9 mouse cellular contexts compared by ENCODE assay signal in genomic region chr4:121230943-121231614, GRCm38 (mm10). TPM values are rescaled to one million over a fixed set of nuclear protein-coding genes. Genes with fewer than 3 reads are reported as not detected.
A peak's percentile ranks its signal among the peaks of the same experiment; 100 is the strongest.
DNase-seq lines count a peak whose midpoint lies in the region; ATAC-seq and TF ChIP-seq lines count a peak whose summit lies in the region.
"Had no signal": no experiment of that assay in that cellular context is flagged by ENCODE, and none has a peak within 500 bp of the region (broad histone marks: within the 10 kb centered on the region; RNA-seq: fewer than 3 reads in every experiment).

No protein-coding gene starts in this region.

- no peak for DNase-seq in kidney, postnatal 10 days
- no peak for DNase-seq in cerebellum, postnatal 4 days (ENCODE audit: low spot score in 2 of 2)
- DNase-seq in urinary bladder, adult 2 months (ENCODE audit: low spot score) = no peak
- no peak for DNase-seq in lung, postnatal 0 days (ENCODE audit: low spot score)

- no peaks in the 10 kb centered on the region for H3K36me3 ChIP-seq in kidney, embryonic 15.5 days
- no peaks in the 10 kb centered on the region for H3K36me3 ChIP-seq in hindbrain, embryonic 13.5 days
- H3K36me3 ChIP-seq in lung, postnatal 0 days (ENCODE audit: insufficient read depth, low read length) = no peaks in the 10 kb centered on the region
- H3K36me3 ChIP-seq: stomach, embryonic 15.5 days had no signal

- TF ChIP-seq CTCF in lung, postnatal 0 days (IDR thresholded peaks at IDR 0.05) = no peak

- H3K9me3 ChIP-seq in kidney, embryonic 15.5 days (replicated peaks) = no peaks in the 10 kb centered on the region
- H3K9me3 ChIP-seq in hindbrain, embryonic 13.5 days = no peaks in the 10 kb centered on the region
- no peaks in the 10 kb centered on the region for H3K9me3 ChIP-seq in lung, postnatal 0 days (ENCODE audit: low read length)
- H3K9me3 ChIP-seq: stomach, embryonic 15.5 days had no signal

- peaks cover 3% of the 10 kb centered on the region; the same call in 1 of the 2 replicates for H3K27me3 ChIP-seq in kidney, embryonic 15.5 days
- H3K27me3 ChIP-seq in hindbrain, embryonic 13.5 days = no peaks in the 10 kb centered on the region
- H3K27me3 ChIP-seq in lung, postnatal 0 days (replicated peaks; ENCODE audit: insufficient read depth, low read length) = no peaks in the 10 kb centered on the region
- H3K27me3 ChIP-seq: stomach, embryonic 15.5 days had no signal

- H3K4me1 ChIP-seq in kidney, embryonic 15.5 days = peaks cover 11% of the 10 kb centered on the region; the same call in 1 of the 2 replicates
- H3K4me1 ChIP-seq in hindbrain, embryonic 13.5 days (replicated peaks) = peaks cover 14% of the 10 kb centered on the region
- H3K4me1 ChIP-seq in lung, postnatal 0 days (ENCODE audit: insufficient read depth, low read depth, low read length) = no peaks in the 10 kb centered on the region
- H3K4me1 ChIP-seq: stomach, embryonic 15.5 days had no signal

- H3K4me3 ChIP-seq in kidney, embryonic 15.5 days (replicated peaks) = peak overlapping the region; percentile 23
- peak overlapping the region; percentile 34 for H3K4me3 ChIP-seq in hindbrain, embryonic 13.5 days
- H3K4me3 ChIP-seq in lung, postnatal 0 days (ENCODE audit: low read depth, low read length) = no peak overlapping the region
- H3K4me3 ChIP-seq: stomach, embryonic 15.5 days had no signal

- ATAC-seq in kidney, embryonic 15.5 days (replicated peaks; ENCODE audit: low FRiP score) = peak; percentile 53; the same call in 1 of the 2 replicates
- ATAC-seq in common myeloid progenitor, adult 5-6 weeks (replicated peaks; ENCODE audit: low read depth, poor library complexity, severe bottlenecking) = peak; percentile 48
- ATAC-seq in hindbrain, embryonic 13.5 days (ENCODE audit: low FRiP score) = peak; percentile 71; the same call in 1 of the 2 replicates
- ATAC-seq in monocyte, adult 5-6 weeks (replicated peaks; ENCODE audit: insufficient number of reproducible peaks, low FRiP score, low TSS enrichment, poor library complexity, severe bottlenecking) = 0 out of 2 replicates have a peak, but pooled peaks have one; percentile 31
- no peak for ATAC-seq in lung, postnatal 0 days

- no peak overlapping the region for H3K27ac ChIP-seq in kidney, embryonic 15.5 days
- peak overlapping the region; percentile 48; the same call in 1 of the 2 replicates for H3K27ac ChIP-seq in hindbrain, embryonic 13.5 days
- H3K27ac ChIP-seq in lung, postnatal 0 days (ENCODE audit: low read length) = no peak overlapping the region
- H3K27ac ChIP-seq: stomach, embryonic 15.5 days had no signal

- peak overlapping the region; percentile 53 for H3K4me2 ChIP-seq in kidney, embryonic 15.5 days
- peak overlapping the region; percentile 53 for H3K4me2 ChIP-seq in hindbrain, embryonic 13.5 days
- H3K4me2 ChIP-seq in lung, postnatal 0 days (replicated peaks; ENCODE audit: low read depth, low read length) = no peak overlapping the region
- H3K4me2 ChIP-seq: stomach, embryonic 15.5 days had no signal

- TF ChIP-seq EP300 in lung, postnatal 0 days (IDR thresholded peaks at IDR 0.05) = no peak

- 3% methylated on average over 16 of the region's 16 CpGs for WGBS in kidney, embryonic 15.5 days
- 3% methylated on average over 16 of the region's 16 CpGs for WGBS in hindbrain, embryonic 13.5 days
- WGBS in lung, postnatal 0 days = 5% methylated on average over 16 of the region's 16 CpGs

- no peak overlapping the region for H3K9ac ChIP-seq in kidney, embryonic 15.5 days
- H3K9ac ChIP-seq in hindbrain, embryonic 13.5 days = peak overlapping the region; percentile 51
- no peak overlapping the region for H3K9ac ChIP-seq in lung, postnatal 0 days (replicated peaks; ENCODE audit: low read depth)
- H3K9ac ChIP-seq: stomach, embryonic 15.5 days had no signal

RNA-seq across cellular contexts. Expression of gene Rlf, which starts 16.2 kb away (rescaled TPM):
- 25.7 and 26.3 TPM in 2 replicates for polyA plus RNA-seq in kidney, embryonic 15.5 days (2015; fragmentation: Nextera tagmentation; extraction: Ambion mirVana)
- total RNA-seq in common myeloid progenitor, adult 5-6 weeks (2017) = 34.7 and 37.5 TPM in 2 replicates
- 31.7 and 33.4 TPM in 2 replicates for polyA plus RNA-seq in hindbrain, embryonic 13.5 days (2015; fragmentation: Nextera tagmentation; extraction: Ambion mirVana)
- 43.5 to 75.8 TPM (median 44.1 TPM) in 3 replicates for total RNA-seq in monocyte, adult 5-6 weeks (2017)
- polyA plus RNA-seq in urinary bladder, adult 2 months (2012; rRNA removed) = 10.9 and 11.9 TPM in 2 replicates
- polyA plus RNA-seq in lung, postnatal 0 days (2015; fragmentation: Nextera tagmentation; extraction: Ambion mirVana) = 9.9 and 11.3 TPM in 2 replicates
